Mouse (Mus musculus) olfactory bulb, adult 2 months (tissue): ENCODE results near the gene Tmem132d.

Experiments used
- CTCF ChIP-seq: fragments of 200-500 bp; IDR thresholded peaks from 2 replicates; pipeline ENCODE4 v1.5.1; 2012; ENCODE audit warnings: low read depth, mild to moderate bottlenecking, low read length, moderate library complexity; ENCODE audit not compliant: insufficient read depth
- POLR2A ChIP-seq: fragments of 200-500 bp; IDR thresholded peaks from 2 replicates; pipeline ENCODE4 v1.6.1; 2012; ENCODE audit warnings: mild to moderate bottlenecking, low read depth, low read length, moderate library complexity; ENCODE audit not compliant: insufficient read depth

- TF ChIP-seq CTCF (no peak), POLR2A (no peak)
Observed at GRCm38 (mm10) chr5:128389665-128390064, 43.2 kb downstream of the Tmem132d start.
